Mouse (Mus musculus): Measurements from ENCODE around the gene Tm4sf5.

DNA sequence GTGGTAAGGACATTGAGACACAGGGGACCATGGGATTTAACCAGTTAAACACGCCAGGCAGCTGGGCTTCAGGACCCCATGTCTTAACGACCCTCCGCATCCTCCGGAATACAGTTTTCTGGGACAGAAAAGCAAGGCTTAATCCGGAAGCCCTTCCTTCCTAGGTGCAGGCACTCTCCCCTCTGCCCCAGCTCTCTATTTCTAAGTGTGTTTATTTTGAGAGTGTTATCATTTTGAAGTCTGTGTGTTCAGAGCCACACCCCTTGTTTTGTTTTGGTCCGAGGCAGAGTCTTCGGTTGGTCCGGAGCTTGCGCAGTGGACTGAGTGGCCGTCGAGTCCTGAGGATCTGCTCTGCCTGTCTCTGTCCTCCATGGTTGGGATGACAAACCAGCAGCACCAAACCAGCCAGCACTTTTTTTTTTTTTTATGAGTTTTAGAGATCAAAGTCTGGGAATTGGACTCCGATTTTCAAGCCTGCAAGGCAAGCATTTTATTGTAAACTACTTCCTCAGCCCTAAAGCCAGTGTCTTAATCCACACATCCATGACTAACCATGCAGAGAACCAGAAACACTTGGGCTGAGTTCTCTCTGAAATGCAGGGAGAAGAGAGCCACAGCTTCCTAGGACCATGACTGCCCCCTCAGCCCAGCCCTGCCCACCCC is 30.0 kb upstream of the Tm4sf5 start:
- TF ChIP-seq EP300 (IDR thresholded peaks at IDR 0.05; ENCODE audit: low read depth), result no peak
- TF ChIP-seq CTCF (IDR thresholded peaks at IDR 0.05; ENCODE audit: low read depth), result no peak

Data from liver, embryonic 14.5 days (tissue).